Mouse (Mus musculus) gastrocnemius, postnatal 4 days (tissue): ENCODE measurements around the gene Tmem268. TPM values are rescaled to one million over a fixed set of nuclear protein-coding genes. Genes with fewer than 3 reads are reported as not detected.

Experiments used
- DNase-seq, 2 experiments: peaks; one replicate each; pipeline ENCODE4 v3.0.0; 2021 to 2022; ENCODE audit warnings: low spot score in 2 of 2, mixed read lengths in 2 of 2
- total RNA-seq, 2 experiments: library from RNA; stranded (reverse); gene quantifications; 2 replicates each; pipeline ENCODE4 v1.2.3; 2021

Gene Tmem268
- total RNA-seq, 2 experiments from 2014 or later: 7.0 TPM

GRCm38 (mm10) chr4:63595259-63595658 is 36.7 kb downstream of the Tmem268 start:
- no peak for DNase-seq

- DNase-seq: no peak
These were observed 37.4 kb downstream of the Tmem268 start for GRCm38 (mm10) chr4:63596010-63596409.

- DNase-seq: no peak
These were observed 42.2 kb downstream of the Tmem268 start for GRCm38 (mm10) chr4:63600786-63601185.

- no peak for DNase-seq
These were observed 42.7 kb downstream of the Tmem268 start for GRCm38 (mm10) chr4:63601263-63601662.

GRCm38 (mm10) chr4:63604945-63605344 is 46.4 kb downstream of the Tmem268 start, which contains the start of gene Gm11213:
TSS of gene Gm11213 (minus strand) at chr4:63605261.
- no peak for DNase-seq

GRCm38 (mm10) chr4:63605545-63605944 is 47.0 kb downstream of the Tmem268 start:
- no peak for DNase-seq

- no peak for DNase-seq
These were observed 47.4 kb downstream of the Tmem268 start for GRCm38 (mm10) chr4:63605968-63606367.

- DNase-seq: no peak
These were observed 49.8 kb downstream of the Tmem268 start for GRCm38 (mm10) chr4:63608391-63608790.

GRCm38 (mm10) chr4:63621861-63622260 is 63.3 kb downstream of the Tmem268 start:
- DNase-seq: no peak

- DNase-seq: no peak
These were observed 63.8 kb downstream of the Tmem268 start, which contains the start of gene Tex48 for GRCm38 (mm10) chr4:63622378-63622835. TSS of gene Tex48 (minus strand) at chr4:63622428.

- no peak for DNase-seq
These were observed 67.0 kb downstream of the Tmem268 start for GRCm38 (mm10) chr4:63625563-63626080.

GRCm38 (mm10) chr4:63627111-63627510 is 68.5 kb downstream of the Tmem268 start:
- DNase-seq: no peak

- DNase-seq: no peak
These were observed 74.6 kb downstream of the Tmem268 start for GRCm38 (mm10) chr4:63633181-63633580.

Other genes starting within 250 kb of the Tmem268 start
- gene Orm1, start 214.2 kb upstream of the Tmem268 start, total RNA-seq: 1 to 10 TPM; 1.9 to 4.2 TPM
- gene Orm3, start 202.6 kb upstream of the Tmem268 start, total RNA-seq: not detected
- gene Orm2, start 196.3 kb upstream of the Tmem268 start, total RNA-seq: not detected
- gene Akna, start 155.4 kb upstream of the Tmem268 start, total RNA-seq: 1 to 10 TPM; 6.2 to 6.5 TPM
- 1 to 10 TPM; 4.3 to 5.3 TPM for gene Whrn, start 62.8 kb upstream of the Tmem268 start, total RNA-seq
- 100 to 1,000 TPM; 224 to 226 TPM for gene Atp6v1g1, start 14.0 kb upstream of the Tmem268 start, total RNA-seq
- gene Gm11213, start 46.5 kb downstream of the Tmem268 start, total RNA-seq: not detected
- not detected for gene Tex48, start 63.6 kb downstream of the Tmem268 start, total RNA-seq
- not detected for gene Gm11214, start 104.6 kb downstream of the Tmem268 start, total RNA-seq
- gene Tnfsf15, start 186.3 kb downstream of the Tmem268 start, total RNA-seq: not detected